Mouse (Mus musculus) lung, postnatal 36 days (tissue): ENCODE data around the gene Apbb2.

Source experiments
- DNase-seq: peaks from one replicate; pipeline ENCODE4 v3.0.0; 2022; ENCODE audit warnings: mixed read lengths

Apbb2 gene

DNA sequence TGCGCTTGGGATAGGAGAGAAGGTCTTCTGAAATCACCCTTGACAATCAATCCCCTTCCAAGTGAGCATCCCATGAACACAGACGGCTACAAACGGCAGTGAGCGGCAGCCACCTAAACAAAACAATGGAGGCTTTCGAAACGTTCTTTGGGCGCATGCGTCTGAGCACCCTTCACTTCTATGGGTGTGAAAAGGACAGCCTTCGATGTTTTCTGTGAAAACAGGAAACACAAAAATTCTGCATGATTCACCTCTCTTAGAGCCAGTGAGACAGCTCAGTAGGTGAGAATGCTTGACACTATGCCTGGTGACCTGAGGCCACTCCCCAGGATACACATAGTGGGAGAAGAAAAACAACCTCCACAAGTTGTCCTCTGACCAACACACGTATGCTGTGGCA is 103.3 kb downstream of the Apbb2 start:
- DNase-seq: no peak

DNA sequence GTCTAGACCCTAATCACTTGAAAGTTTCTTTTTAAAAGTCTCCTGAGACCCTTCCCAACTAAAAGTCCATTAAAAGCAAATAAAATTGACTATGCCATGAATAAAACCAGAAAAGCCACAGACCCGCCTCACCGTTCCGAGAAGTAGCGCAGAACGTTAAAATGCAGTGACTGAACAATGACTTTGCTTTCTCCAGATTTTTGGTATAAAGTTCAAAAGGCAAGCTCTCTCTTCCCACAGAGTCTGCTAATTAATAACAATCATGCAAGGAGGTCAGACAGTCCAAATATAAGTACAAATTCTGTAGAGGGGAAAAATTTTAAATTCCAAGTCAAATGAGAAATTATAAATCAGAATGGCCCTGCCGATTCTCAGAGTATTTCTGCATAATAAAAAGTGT is 103.9 kb downstream of the Apbb2 start:
- DNase-seq: no peak

DNA sequence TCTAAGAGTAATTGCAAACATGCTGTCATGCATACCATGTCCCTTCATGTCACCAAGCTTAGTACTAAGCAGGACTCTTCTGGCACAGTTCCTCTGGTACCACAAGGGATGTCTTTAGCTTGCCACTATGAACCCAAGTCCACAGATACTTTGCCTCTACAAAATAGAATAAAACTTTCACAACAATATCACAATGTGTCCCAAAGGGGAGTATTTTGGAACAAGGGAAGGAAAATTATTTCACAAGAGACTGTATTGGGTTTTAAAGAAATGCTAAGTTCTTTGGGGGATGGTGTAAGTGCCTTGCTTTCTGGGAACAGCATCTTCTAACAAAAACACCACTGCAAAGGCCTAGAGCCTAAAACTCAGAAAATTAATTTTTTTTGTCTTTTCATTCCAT is 105.2 kb downstream of the Apbb2 start:
- DNase-seq: no peak

DNA sequence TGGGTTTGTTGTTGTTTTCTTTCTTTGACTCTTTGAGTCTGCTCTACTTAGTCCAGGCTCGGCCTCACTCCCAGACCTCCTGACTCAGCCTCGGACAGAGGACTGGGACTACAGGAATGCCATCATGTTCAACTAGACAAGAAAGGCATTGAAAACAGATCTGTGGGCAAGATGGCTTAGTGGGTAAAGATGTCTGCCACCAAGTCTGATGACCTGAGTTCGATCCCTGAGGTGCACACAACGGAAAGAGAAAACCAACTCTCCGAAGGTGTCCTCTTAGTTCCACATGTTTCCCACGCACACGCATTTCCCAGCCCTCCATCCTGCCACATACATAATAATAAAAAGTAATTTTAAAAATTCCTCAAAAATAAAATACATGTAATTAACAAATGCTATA is 106.1 kb downstream of the Apbb2 start:
- no peak for DNase-seq

DNA sequence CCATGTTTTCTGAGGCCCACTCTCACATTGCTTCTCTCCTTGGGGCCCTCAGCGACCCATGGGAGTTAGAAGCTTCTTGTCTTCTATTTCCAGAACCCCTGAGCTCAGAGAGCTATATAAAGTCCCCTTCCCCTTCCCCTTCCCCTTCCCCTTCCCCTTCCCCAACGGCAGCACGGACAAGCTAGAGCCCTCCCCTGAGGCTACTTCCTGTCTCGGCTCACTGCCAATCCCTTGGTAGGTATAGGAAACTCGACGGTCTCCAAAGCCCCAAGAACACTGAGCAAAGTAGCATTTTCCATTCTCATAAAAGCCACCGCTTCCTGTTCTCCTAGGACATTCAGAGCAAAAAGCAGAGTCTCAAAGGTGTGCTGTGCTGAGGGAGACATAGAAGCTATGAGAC is 107.9 kb downstream of the Apbb2 start:
- no peak for DNase-seq

DNA sequence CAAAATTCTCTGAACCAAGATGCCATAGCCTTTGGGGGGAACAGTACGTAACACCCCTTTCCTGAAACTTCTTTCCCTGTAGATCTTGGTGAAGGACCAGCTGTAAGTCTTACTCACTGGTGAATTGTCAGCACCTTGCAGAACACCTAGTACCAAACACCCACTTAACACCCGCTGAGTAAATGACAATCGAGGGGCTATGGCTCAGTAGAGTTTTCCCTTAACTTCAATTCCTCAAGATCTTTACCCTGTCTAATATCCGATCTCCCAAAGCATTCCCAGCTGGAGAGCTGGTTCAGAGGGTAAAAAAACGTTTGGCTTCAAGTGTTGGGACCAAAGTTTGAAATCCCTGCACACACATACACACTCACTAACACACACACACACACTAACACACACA is 109.4 kb downstream of the Apbb2 start:
- no peak for DNase-seq

DNA sequence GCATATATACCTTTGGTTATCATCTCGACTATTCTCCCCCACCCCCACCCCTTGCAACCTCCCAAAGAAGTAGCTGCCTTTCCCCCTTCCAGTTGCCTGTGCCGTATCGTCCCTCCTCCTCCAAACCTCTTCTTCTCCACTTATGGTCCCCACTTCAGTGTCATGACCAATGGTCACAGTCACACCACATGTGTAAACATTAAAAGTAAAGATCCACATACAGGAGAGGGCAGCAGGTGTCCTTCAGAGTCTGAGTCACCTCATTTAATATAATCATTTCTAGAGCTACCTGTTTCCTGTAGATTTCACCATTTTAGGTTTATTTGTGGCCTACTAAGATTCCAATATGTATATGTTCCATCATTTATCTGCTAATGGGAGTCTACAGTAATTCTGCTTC is 113.0 kb downstream of the Apbb2 start:
- DNase-seq: peak; percentile 30

DNA sequence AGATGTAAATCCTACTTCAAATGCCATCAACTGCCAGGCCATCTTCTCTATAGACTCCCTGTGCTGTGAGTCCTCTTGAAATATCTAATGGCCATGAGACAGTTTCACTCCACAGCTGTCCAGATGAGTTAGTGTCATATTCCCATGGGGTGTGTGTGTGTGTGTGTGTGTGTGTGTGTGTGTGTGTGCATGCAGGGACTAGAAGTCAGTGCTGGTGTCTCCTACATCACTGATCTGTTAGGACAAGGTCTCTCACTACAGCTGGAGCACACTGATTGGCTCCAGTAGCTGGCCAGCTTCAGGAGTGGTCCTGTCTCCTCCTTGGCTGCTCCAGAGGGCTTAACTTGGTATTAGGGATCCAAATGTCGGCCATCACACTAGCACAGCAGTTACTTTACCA is 113.5 kb downstream of the Apbb2 start:
- DNase-seq: no peak

DNA sequence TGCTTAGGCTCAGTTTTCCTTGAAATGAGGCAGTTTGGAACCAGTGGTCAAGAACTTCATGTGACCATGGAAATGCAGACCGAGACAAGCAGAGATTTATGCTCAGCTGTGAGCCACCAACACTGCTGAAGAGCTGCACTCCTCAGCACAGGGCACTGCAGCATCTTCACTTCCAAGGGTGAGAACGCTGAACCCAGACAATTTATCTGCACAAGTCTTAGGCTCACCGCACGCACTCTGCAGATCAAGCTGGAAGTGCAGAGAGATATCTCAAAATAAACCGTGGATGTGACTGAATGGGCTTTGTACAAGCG is 114.2 kb downstream of the Apbb2 start:
- DNase-seq: no peak

DNA sequence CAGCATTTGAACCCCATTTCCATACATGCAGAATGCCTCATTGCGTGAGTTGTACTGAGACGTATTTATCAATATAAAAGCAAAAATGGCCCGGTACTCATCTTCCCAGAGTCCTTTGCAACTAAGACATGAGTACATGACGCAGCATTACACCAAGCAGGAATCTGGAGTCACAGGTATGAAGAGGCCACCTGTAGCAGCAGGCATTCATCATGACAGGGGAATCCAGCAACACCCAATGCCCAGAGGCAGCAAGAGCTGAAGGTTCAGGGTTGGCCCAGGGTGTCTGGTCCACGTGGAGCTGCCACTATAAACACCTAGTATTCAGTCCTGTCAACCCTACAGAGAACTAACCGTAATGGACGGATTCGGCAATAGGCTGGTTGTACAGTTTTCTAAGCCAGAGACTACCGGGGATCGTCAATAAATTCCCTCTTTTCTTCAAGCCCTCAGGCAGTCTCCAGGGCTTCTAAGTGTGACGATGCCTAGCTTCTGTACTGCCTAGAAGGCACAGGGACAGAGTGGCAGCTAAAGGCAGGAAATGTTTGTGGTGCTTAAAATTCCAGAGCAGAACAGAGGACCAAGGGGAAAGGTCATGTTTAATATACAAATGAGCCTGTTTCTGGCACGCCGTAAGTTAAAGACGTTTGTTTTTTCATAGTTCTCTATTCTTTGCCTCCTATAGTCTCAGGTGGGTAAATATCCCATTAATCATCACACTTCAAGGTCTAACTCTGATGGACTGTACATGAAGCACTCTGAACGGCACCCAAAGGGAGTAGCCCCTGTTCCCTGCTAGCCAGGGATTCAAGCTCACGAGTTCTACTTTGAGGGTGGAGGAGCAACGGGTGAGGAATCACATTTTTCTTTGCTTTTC is 114.8 kb downstream of the Apbb2 start:
- peak; percentile 59 for DNase-seq

DNA sequence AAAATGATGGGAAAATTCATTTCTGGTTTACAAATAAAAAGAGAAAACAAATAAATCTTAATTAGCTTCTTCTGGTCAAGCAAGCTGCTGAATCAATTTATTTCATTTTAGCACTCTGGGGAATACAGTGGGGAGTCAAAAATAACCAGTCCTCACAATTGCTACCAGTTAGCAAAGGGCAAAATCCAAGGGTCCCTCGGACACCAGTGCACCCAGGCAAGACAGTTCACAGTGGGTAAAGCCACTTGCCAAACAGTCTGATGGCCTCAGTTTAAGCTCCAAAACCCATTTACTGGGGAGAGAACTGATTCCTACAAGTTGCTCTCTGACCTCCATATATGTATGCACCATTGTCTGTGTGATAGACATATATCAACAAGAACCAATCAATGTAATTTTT is 115.6 kb downstream of the Apbb2 start:
- no peak for DNase-seq

DNA sequence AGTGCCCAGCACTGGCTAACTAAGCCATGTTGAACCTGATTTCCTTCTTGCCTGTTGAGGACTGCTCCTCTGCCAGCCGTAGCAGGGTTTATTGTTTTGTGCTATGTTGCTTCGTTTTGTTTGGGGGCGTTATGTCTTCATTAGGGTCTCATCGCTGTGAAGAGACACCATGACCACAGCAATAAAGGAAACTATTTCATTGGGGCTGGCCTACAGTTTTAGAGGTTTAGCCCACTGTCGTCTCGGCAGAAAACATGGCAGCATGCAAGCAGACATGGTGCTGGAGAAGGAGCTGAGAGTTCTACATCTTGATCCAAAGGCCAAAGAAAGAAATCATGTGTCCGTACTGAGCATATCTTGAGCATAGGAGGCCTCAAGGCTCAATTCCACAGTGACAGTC is 119.0 kb downstream of the Apbb2 start:
- DNase-seq: no peak

DNA sequence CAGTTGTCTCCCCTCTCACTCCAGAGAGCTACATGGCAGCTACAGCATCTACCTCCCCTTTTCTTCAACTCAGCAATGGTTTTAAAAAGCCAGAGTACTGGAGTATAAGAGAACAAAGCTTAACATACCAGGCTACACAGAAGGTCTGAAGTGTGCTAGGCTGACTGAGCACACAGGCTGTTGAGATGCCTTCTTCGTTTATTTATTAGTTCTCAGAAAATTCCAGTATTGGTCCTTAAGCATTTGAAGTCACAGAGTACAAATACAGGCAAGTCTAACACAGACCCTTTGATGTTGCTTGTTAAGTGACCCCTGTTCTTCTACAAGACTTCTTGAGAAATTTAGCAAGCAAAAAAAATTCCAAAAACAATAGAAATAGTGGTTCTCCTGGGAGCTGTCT is 120.4 kb downstream of the Apbb2 start:
- DNase-seq: peak; percentile 28

DNA sequence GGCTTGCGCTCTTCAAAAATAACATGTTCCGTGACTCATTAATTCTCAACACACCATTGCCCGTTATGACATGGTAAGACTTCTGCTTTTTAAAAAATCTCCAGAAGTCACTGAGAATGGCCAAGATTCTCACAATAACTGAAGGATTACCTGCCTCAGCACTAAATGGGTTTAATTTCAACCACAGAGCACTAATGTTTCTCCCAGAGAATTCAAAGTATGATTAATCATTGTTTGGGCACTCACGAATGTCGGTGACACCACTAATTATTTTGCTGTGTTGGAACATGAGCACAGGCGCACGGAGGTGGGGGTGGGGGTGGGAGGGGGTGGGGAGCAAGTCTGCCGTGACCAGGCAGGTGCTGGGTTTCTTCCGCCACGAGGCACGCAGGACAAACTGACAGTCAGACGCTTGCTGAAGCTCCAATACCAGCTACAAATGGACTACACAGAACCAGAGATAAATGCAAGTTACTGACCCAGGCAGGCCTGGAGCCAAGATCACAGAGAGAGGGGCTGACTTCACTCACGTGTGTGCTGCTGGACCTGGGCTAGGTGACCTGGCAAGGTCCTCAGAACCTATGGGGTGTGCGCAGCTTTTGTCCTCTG is 121.0 kb downstream of the Apbb2 start:
- peak; percentile 16 for DNase-seq

DNA sequence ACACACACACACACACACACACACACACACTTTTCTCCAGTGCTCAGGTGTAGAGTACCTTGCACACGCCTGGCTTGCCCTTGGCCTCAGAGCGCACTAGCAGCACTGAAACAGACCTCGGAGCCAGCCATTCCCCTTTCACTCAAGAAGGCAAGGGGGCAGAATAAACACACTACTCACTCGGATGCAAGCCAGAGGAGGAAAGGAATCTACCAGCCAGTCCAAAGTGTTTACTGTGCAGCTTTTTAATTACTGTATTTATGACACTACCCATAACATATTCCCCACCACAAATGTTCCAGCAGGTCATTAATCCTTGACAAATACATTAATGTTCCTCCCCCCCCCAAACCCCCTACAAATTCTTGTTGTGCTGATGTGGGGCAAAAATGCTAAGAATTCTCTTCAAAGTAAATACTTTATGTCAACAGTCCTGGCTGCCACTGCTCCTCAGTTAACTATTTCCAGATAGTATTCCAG is 121.7 kb downstream of the Apbb2 start:
- DNase-seq: peak; percentile 68

DNA sequence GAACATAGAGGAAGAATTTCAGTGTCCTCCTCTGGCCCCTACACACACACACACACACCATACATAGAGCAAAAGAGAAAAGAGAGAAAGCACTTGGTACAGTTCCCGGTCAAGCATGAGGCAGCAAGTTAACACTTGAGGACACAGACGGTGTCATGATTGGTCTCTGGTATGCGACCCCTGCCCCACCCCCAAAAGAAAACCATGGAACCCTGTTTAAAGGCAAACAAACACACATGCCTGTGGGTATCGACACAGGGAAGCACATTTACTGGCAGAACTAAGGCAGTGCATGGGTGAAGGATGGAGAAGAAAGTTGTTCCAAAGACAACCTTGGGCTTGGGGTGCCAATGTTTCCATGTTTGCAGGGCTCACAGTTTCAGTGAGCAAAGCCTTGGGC is 123.9 kb downstream of the Apbb2 start:
- DNase-seq: no peak

DNA sequence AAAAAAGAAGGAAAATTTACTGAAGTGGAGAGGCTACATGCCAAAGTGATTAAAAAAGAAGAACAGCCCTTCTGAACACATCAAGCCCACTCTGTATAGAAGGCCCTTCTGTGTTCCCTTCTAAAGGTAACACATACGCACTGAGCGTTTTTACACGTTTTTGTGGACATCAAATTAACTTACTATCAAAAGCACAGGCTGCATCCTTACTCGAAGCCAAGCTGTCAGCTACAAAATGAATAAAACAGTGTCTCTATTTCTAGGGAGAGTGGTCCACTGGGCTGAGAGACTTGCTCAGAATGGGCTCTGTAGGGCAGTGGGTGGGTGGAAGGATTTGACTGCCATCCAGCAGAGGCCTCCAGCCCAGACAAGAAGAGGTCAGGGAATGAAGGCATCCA is 126.0 kb downstream of the Apbb2 start:
- DNase-seq: no peak

DNA sequence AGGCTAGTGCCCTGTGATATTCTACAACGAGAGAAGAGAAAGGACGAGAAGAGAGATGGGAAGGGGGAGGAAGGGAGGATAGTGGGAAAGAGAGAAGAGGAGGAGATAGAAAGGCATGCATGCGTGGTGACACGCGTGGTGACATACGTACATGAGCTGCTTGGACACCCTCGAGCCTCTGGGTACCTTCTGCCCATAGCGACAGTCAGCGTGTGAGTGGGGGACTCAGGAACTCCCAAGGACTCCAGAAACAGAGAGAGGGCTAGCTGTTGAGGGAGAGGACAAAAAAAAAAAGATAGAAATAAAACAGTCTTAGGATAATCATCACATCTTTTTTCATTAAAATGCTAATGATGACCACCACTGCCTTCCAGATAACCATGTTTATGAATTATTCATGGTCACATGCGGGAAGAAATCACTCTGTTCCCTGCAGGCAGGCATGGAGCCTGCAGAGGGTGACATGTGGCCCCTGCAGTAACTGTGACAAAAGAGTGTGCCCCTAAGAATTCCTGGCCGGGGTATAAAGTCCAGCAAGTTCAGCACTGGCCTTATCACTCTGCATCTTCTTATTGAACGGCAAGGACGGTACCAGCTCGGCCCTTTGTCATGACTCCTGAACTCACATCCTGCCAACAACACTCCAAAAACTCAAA is 126.5 kb downstream of the Apbb2 start:
- no peak for DNase-seq

DNA sequence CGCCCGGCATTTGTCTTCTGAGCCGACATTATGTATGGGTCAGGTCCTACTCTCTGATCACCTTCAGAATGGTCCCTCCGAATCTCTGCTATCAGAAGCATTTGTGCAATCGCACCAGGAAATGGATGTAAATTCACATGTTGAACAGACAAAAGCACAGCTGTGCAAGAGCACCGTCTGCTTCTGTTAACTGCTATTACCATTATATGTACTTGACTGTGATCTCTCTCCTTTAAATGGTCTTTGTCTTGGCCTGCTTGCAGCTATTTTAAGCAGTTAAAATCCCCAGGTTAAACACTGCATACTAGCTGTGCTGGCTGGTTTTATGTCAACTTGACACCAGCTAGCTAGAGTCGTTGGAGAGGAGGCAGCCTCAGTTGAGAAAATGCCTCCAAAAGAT is 132.6 kb downstream of the Apbb2 start:
- no peak for DNase-seq

DNA sequence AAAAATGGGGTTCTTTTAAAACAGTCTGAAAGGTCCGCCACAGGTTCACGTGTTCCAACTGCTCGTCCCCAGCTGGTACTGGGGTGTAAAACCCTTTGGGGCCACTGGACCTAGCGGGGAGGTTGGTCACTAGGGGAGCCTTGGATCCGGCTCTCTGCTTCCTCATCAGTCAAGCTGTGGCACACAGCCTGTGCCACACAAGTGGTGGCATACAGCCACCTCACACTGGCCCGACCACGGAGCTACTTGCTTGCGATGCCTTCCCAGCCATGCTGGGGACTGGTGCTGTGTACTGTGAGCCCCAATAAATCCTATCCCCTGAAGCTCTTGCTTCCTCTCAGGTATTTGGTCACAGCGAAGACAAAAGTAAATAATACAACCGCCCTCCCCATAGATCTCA is 142.3 kb downstream of the Apbb2 start:
- DNase-seq: no peak

DNA sequence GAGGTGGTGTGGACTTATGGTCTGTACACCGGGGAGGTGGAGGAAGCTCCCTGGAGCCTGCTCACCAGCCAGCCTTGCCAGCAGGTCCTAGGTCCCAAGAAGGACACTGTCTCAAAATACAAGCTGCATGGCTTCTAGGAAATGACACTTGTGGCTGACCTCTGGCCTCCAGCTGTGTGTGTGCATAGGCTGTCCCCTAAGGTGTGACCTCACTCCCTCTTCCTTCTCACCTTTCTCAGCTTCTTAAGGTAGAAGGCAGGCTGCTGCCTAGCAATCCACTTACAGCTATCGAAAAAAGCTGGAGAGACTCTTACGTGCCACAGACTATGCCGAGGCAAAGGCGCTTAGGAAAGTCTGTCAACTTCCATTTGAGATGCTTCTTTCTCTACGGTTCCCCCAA is 142.8 kb downstream of the Apbb2 start:
- DNase-seq: no peak

DNA sequence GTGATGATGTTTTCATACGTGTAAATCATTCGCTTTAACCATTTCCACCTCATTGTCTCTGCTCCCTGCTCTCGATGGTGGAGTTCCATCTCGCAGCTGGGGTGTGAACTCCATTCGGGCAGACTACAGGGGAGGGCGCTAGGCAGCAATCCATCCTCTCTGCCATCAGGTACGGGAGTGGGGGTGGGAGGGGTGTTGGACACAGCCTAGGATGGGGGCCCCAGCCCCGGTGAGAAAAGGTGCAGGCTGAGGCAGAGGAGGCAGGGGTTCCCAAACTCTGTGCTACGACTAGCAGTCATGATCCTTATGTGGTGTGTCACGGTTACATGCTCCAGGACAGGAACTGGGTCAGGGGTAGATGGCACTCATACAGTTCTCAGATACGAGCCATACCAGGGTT is 144.4 kb downstream of the Apbb2 start:
- no peak for DNase-seq

DNA sequence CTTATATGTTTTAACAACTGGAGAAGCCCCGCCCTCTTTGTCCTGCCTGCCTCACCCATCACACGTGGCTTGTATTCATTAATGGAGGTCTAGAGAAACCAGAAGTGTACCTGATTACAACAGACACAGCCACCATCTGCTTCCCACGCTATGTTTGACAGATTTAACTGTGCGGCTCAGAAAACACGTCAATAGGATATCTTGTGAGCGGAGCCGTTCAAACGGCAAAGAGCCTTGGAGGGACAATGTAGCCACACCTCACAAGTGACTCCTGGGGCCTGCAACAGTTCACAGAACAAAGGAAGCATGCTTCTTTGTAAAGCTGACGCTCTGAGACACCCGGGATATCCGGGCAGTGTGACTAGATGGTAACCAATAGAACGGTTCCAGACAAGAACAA is 145.0 kb downstream of the Apbb2 start:
- no peak for DNase-seq

DNA sequence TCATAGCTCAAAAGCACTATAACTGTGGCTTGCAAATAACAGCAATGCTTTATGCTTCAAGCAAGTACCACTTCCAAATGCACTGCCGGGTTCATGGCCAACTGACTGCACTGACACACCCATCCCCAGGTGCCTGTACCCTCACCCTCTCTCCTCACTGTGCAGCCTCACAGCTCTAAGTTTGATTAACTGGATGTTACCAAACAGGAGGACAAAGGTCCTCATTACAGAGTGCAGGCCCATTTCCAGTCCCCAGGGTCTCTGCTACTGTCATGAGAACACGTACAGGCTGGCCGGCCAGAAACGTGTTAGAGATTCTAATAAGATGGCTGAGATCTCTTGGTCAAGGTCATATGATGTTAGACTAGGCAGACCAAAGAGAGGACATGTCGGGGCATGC is 147.7 kb downstream of the Apbb2 start:
- DNase-seq: no peak
